Mouse (Mus musculus): ENCODE measurements around the gene Unc93a.
"Not testable (repeated sequence)": the region's sequence is repeated elsewhere in the genome, so short reads cannot be mapped to it uniquely, and the experiment has no call there.

DNA sequence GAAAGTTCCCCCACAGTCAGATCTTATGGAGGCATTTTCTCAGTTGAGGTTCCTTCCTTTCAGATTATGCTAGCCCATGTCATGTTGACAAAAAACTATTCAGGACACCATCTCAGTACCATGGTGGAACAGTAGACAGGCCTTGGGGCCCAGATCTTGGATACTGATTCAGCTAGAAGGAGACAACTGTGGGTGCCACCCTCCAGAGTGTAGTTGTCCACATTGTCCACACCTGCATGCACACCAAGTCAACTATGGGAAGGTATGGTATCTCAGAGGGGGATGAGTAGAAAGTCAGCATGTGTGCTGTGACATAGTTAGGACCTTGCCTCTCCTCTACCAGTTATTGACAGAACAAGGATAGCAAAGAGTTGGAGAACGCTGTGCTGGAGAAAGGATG, 40.1 kb downstream of the Unc93a start:
- not testable (repeated sequence) for TF ChIP-seq CTCF (IDR thresholded peaks at IDR 0.05 in 2 of 3, conservative IDR thresholded peaks at IDR 0.05 in 1 of 3; ENCODE audit: control insufficient read depth in 1 of 3, insufficient read depth in 1 of 3, low read depth in 2 of 3, low read length in 3 of 3, poor library complexity in 1 of 3, severe bottlenecking in 1 of 3); SMC3 (IDR thresholded peaks at IDR 0.05; ENCODE audit: low read depth, low read length); EP300 (IDR thresholded peaks at IDR 0.05; ENCODE audit: low read depth in 1 of 2, low read length in 2 of 2); TCF12 (IDR thresholded peaks at IDR 0.05; ENCODE audit: low read depth, low read length); USF2 (IDR thresholded peaks at IDR 0.05; ENCODE audit: borderline replicate concordance in 1 of 2, insufficient read depth in 1 of 2, low read depth in 1 of 2, low read length in 2 of 2)
